Mouse (Mus musculus): Measurements from ENCODE around the gene Clcn1. TPM values are rescaled to one million over a fixed set of nuclear protein-coding genes. Genes with fewer than 3 reads are reported as not detected.

The Clcn1 gene
- total and polyA plus RNA-seq, 3 experiments, result 0.11 to 0.45 TPM; not detected in 1

- Histone ChIP-seq H3K4me3 (ENCODE audit: low read depth, low read length) (no peak overlapping the region), H3K27me3 (ENCODE audit: insufficient read depth, low read length) (peaks cover 23% of the 10 kb centered on the region), H3K36me3 (replicated peaks) (no peaks in the 10 kb centered on the region), H3K4me1 (ENCODE audit: insufficient read depth, low read depth, low read length) (no peaks in the 10 kb centered on the region; the same call in 1 of the 2 replicates), H3K9me3 (replicated peaks) (no peaks in the 10 kb centered on the region)
- no peak for ATAC-seq (ENCODE audit: extremely low read depth, insufficient number of reproducible peaks, low FRiP score, poor library complexity, severe bottlenecking)
- no peak for DNase-seq (ENCODE audit: low spot score)
- TF ChIP-seq GATA1 (IDR thresholded peaks at IDR 0.05; ENCODE audit: borderline replicate concordance, low read length), result no peak
- TF ChIP-seq TAL1 (conservative IDR thresholded peaks at IDR 0.05; ENCODE audit: low read depth, low read length), result no peak
- no peak for TF ChIP-seq GATA2 (IDR thresholded peaks at IDR 0.05; ENCODE audit: borderline replicate concordance, low read depth, low read length)
- TF ChIP-seq POLR2AphosphoS5 (IDR thresholded peaks at IDR 0.05; ENCODE audit: insufficient replicate concordance, low read depth, low read length), result no peak
- TF ChIP-seq CTCF (IDR thresholded peaks at IDR 0.05; ENCODE audit: low read depth, low read length), result no peak
These were observed 78.7 kb downstream of the Clcn1 start for GRCm38 (mm10) chr6:42365215-42365614.

Other genes with a start within 250 kb of the Clcn1 start
- gene Sva, start 248.3 kb upstream of the Clcn1 start, total RNA-seq (2014; fragmentation: Nextera tagmentation), result not detected in 2 replicates
- not detected in 2 replicates for gene Sva, start 248.3 kb upstream of the Clcn1 start, total RNA-seq (2017)
- not detected in 2 replicates for gene Sva, start 248.3 kb upstream of the Clcn1 start, polyA plus RNA-seq (2012)
- gene Tas2r139, start 145.7 kb upstream of the Clcn1 start, total RNA-seq (2014; fragmentation: Nextera tagmentation), result not detected in 2 replicates
- gene Tas2r139, start 145.7 kb upstream of the Clcn1 start, total RNA-seq (2017), result 0.23 TPM in 1 of 2 replicates, not detected in the other
- gene Tas2r139, start 145.7 kb upstream of the Clcn1 start, polyA plus RNA-seq (2012), result not detected in 2 replicates
- not detected in 2 replicates for gene Tas2r144, start 71.4 kb upstream of the Clcn1 start, total RNA-seq (2014; fragmentation: Nextera tagmentation)
- 0.16 TPM in 1 of 2 replicates, not detected in the other for gene Tas2r144, start 71.4 kb upstream of the Clcn1 start, total RNA-seq (2017)
- gene Tas2r144, start 71.4 kb upstream of the Clcn1 start, polyA plus RNA-seq (2012), result not detected in 2 replicates
- 0.83 TPM in 1 of 2 replicates, not detected in the other for gene Gstk1, start 40.8 kb upstream of the Clcn1 start, total RNA-seq (2014; fragmentation: Nextera tagmentation)
- gene Gstk1, start 40.8 kb upstream of the Clcn1 start, total RNA-seq (2017), result 0.55 and 0.99 TPM in 2 replicates
- gene Gstk1, start 40.8 kb upstream of the Clcn1 start, polyA plus RNA-seq (2012), result not detected in 2 replicates
- not detected in 2 replicates for gene Tmem139, start 24.7 kb upstream of the Clcn1 start, total RNA-seq (2014; fragmentation: Nextera tagmentation)
- gene Tmem139, start 24.7 kb upstream of the Clcn1 start, total RNA-seq (2017), result 0.11 TPM in 1 of 2 replicates, not detected in the other
- not detected in 2 replicates for gene Tmem139, start 24.7 kb upstream of the Clcn1 start, polyA plus RNA-seq (2012)
- gene Casp2, start 21.7 kb upstream of the Clcn1 start, total RNA-seq (2014; fragmentation: Nextera tagmentation), result 76.7 and 91.2 TPM in 2 replicates
- gene Casp2, start 21.7 kb upstream of the Clcn1 start, total RNA-seq (2017), result 64.4 and 66.5 TPM in 2 replicates
- 8.2 and 9.2 TPM in 2 replicates for gene Casp2, start 21.7 kb upstream of the Clcn1 start, polyA plus RNA-seq (2012)
- gene Fam131b, start 38.0 kb downstream of the Clcn1 start, total RNA-seq (2014; fragmentation: Nextera tagmentation), result not detected in 2 replicates
- 0.05 TPM in 1 of 2 replicates, not detected in the other for gene Fam131b, start 38.0 kb downstream of the Clcn1 start, total RNA-seq (2017)
- gene Fam131b, start 38.0 kb downstream of the Clcn1 start, polyA plus RNA-seq (2012), result 0.01 TPM in 1 of 2 replicates, not detected in the other
- gene Zyx, start 62.9 kb downstream of the Clcn1 start, total RNA-seq (2014; fragmentation: Nextera tagmentation), result 70.2 and 70.3 TPM in 2 replicates
- 14.8 and 19.1 TPM in 2 replicates for gene Zyx, start 62.9 kb downstream of the Clcn1 start, total RNA-seq (2017)
- 319 and 320 TPM in 2 replicates for gene Zyx, start 62.9 kb downstream of the Clcn1 start, polyA plus RNA-seq (2012)
- not detected in 2 replicates for gene Epha1, start 86.6 kb downstream of the Clcn1 start, total RNA-seq (2014; fragmentation: Nextera tagmentation)
- gene Epha1, start 86.6 kb downstream of the Clcn1 start, total RNA-seq (2017), result 0.23 TPM in 1 of 2 replicates, not detected in the other
- gene Epha1, start 86.6 kb downstream of the Clcn1 start, polyA plus RNA-seq (2012), result not detected in 2 replicates
- gene Tas2r143, start 113.6 kb downstream of the Clcn1 start, total RNA-seq (2014; fragmentation: Nextera tagmentation), result not detected in 2 replicates
- 0.22 and 0.23 TPM in 2 replicates for gene Tas2r143, start 113.6 kb downstream of the Clcn1 start, total RNA-seq (2017)
- gene Tas2r143, start 113.6 kb downstream of the Clcn1 start, polyA plus RNA-seq (2012), result not detected in 2 replicates
- gene Tas2r135, start 118.7 kb downstream of the Clcn1 start, total RNA-seq (2014; fragmentation: Nextera tagmentation), result not detected in 2 replicates
- 0.27 TPM in 1 of 2 replicates, not detected in the other for gene Tas2r135, start 118.7 kb downstream of the Clcn1 start, total RNA-seq (2017)
- gene Tas2r135, start 118.7 kb downstream of the Clcn1 start, polyA plus RNA-seq (2012), result not detected in 2 replicates
- not detected in 2 replicates for gene Tas2r126, start 147.8 kb downstream of the Clcn1 start, total RNA-seq (2014; fragmentation: Nextera tagmentation)
- gene Tas2r126, start 147.8 kb downstream of the Clcn1 start, total RNA-seq (2017), result not detected in 2 replicates
- not detected in 2 replicates for gene Tas2r126, start 147.8 kb downstream of the Clcn1 start, polyA plus RNA-seq (2012)
- gene Olfr458, start 178.5 kb downstream of the Clcn1 start, total RNA-seq (2014; fragmentation: Nextera tagmentation), result not detected in 2 replicates
- gene Olfr458, start 178.5 kb downstream of the Clcn1 start, total RNA-seq (2017), result 0.05 and 0.17 TPM in 2 replicates
- not detected in 2 replicates for gene Olfr458, start 178.5 kb downstream of the Clcn1 start, polyA plus RNA-seq (2012)
- not detected in 2 replicates for gene Olfr457, start 189.7 kb downstream of the Clcn1 start, total RNA-seq (2014; fragmentation: Nextera tagmentation)
- gene Olfr457, start 189.7 kb downstream of the Clcn1 start, total RNA-seq (2017), result 0.11 TPM in 1 of 2 replicates, not detected in the other
- gene Olfr457, start 189.7 kb downstream of the Clcn1 start, polyA plus RNA-seq (2012), result not detected in 2 replicates
- not detected in 2 replicates for gene Olfr456, start 200.5 kb downstream of the Clcn1 start, total RNA-seq (2014; fragmentation: Nextera tagmentation)
- not detected in 2 replicates for gene Olfr456, start 200.5 kb downstream of the Clcn1 start, total RNA-seq (2017)
- gene Olfr456, start 200.5 kb downstream of the Clcn1 start, polyA plus RNA-seq (2012), result not detected in 2 replicates

Measured in G1E (cell line).